Mouse (Mus musculus) liver, embryonic 14.5 days (tissue): ENCODE measurements at regions not wholly inside any gene's neighbourhood (a gene's known extent, or its start where the extent isn't known, plus 50 kb on each side); places are given as distances from the start of the nearest gene placed in this dataset.

Experiments
- ATAC-seq: fragments of 200-750 bp; cut with Nextera tagmentation; 2 replicates; pipeline ENCODE4 v1.8.0; 2017; ENCODE audit warnings: moderate number of reproducible peaks, mild to moderate bottlenecking, moderate library complexity; ENCODE audit not compliant: insufficient read depth
- DNase-seq, 3 experiments: peaks; one replicate each; pipeline ENCODE4 v3.0.0-alpha.2; 2012 to 2013; ENCODE audit warnings: low read depth in 3 of 3, low spot score in 3 of 3
- H3K27ac ChIP-seq: fragments of 300-500 bp; sonication (generic); 2 replicates; pipeline ENCODE4 v1.5.1; 2014; ENCODE audit warnings: moderate library complexity, mild to moderate bottlenecking, control low read depth, inconsistent platforms
- H3K27me3 ChIP-seq: fragments of 300-500 bp; sonication (generic); 2 replicates; pipeline ENCODE4 v1.6.1; 2014; ENCODE audit warnings: mild to moderate bottlenecking, low read length, moderate library complexity; ENCODE audit not compliant: control insufficient read depth, insufficient read depth
- H3K36me3 ChIP-seq: fragments of 300-500 bp; sonication (generic); replicated peaks from 2 replicates; pipeline ENCODE4 v1.6.1; 2014; ENCODE audit warnings: low read depth; ENCODE audit not compliant: control insufficient read depth, insufficient read depth
- H3K4me1 ChIP-seq, 2 experiments: fragments of 200-500 bp in 1 of 2; fragments of 300-500 bp in 1 of 2; sonication (generic) in 1 of 2; replicated peaks; 2 replicates each; pipeline ENCODE4 v1.6.1; 2012 to 2014; ENCODE audit warnings: antibody characterized with exemption in 1 of 2, inconsistent platforms in 1 of 2, low read length in 1 of 2; ENCODE audit not compliant: control insufficient read depth in 2 of 2, insufficient read depth in 2 of 2
- H3K4me2 ChIP-seq: fragments of 300-500 bp; sonication (generic); 2 replicates; pipeline ENCODE4 v1.6.1; 2014; ENCODE audit warnings: low read depth, mild to moderate bottlenecking, control low read depth, moderate library complexity
- H3K4me3 ChIP-seq, 2 experiments: fragments of 200-500 bp in 1 of 2; fragments of 300-500 bp in 1 of 2; sonication (generic) in 1 of 2; 2 replicates each; pipeline ENCODE4 v1.5.1; 2012 to 2014; ENCODE audit warnings: low read depth in 2 of 2, low read length in 2 of 2, mild to moderate bottlenecking in 2 of 2, control low read depth in 1 of 2, inconsistent platforms in 1 of 2, moderate library complexity in 1 of 2; ENCODE audit not compliant: insufficient read depth in 1 of 2
- H3K9ac ChIP-seq: fragments of 300-500 bp; sonication (generic); replicated peaks from 2 replicates; pipeline ENCODE4 v1.6.1; 2014; ENCODE audit warnings: mild to moderate bottlenecking, control low read depth, moderate library complexity
- H3K9me3 ChIP-seq: fragments of 300-500 bp; sonication (generic); 2 replicates; pipeline ENCODE4 v1.6.1; 2016; ENCODE audit warnings: low read length, mixed read lengths; ENCODE audit not compliant: control insufficient read depth
- CTCF ChIP-seq: IDR thresholded peaks from 2 replicates; pipeline ENCODE4 v1.5.1; 2016; ENCODE audit warnings: antibody characterized with exemption, low read depth, control low read depth
- EP300 ChIP-seq: IDR thresholded peaks from 2 replicates; pipeline ENCODE4 v1.6.1; 2016; ENCODE audit warnings: antibody characterized with exemption, low read depth
- WGBS: fragments of 180-500 bp; shearing (Covaris S2); extraction: QIAGEN DNeasy Blood & Tissue Kit; methylation state at CpG from one replicate; pipeline ENCODE4 v1.1.7; 2014; ENCODE audit not compliant: insufficient replicate concordance; 5-methylcytosine and 5-hydroxymethylcytosine counted together

GRCm38 (mm10) chr11:52678259-52678658 is 86.2 kb upstream of the Fstl4 start:
- ATAC-seq (no peak), DNase-seq (no peak)
- H3K4me2 ChIP-seq, result no peak overlapping the region
- no peaks in the 10 kb centered on the region for H3K27me3 ChIP-seq
- no peak overlapping the region for H3K9ac ChIP-seq
- no peaks in the 10 kb centered on the region for H3K36me3 ChIP-seq
- H3K9me3 ChIP-seq, result no peaks in the 10 kb centered on the region
- TF ChIP-seq EP300, result no peak
- no peak for TF ChIP-seq CTCF
- no peak overlapping the region for H3K27ac ChIP-seq
- H3K4me1 ChIP-seq, result no peaks in the 10 kb centered on the region
- no peak overlapping the region for H3K4me3 ChIP-seq
- 63% methylated on average over 4 of the region's 4 CpGs for WGBS

DNA sequence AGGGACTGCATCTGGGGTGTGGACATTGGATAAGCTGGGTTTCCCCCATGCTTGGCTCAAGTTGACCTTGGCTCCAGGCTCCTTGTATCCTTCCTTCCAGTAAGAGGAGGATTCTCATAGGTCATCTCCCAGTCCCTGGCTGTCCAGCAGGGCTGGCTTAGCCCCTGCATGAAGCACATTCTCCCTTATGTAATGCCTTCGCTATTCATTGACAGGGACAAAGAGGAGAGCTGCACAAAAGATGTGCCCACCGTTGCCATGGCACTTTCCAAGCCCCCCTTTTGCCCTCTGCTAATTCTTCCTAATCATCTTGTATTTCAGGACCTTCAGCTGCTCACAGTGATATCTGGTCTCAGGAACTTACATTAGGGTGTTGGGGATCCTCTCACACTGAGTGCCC is 79.0 kb upstream of the Fstl4 start:
- no peak for ATAC-seq
- Histone ChIP-seq H3K27me3 (no peaks in the 10 kb centered on the region), H3K4me2 (no peak overlapping the region), H3K9ac (no peak overlapping the region), H3K4me3 (no peak overlapping the region), H3K36me3 (no peaks in the 10 kb centered on the region), H3K27ac (no peak overlapping the region), H3K9me3 (no peaks in the 10 kb centered on the region), H3K4me1 (no peaks in the 10 kb centered on the region)
- 53% methylated on average over 2 of the region's 2 CpGs for WGBS
- TF ChIP-seq CTCF, result no peak
- no peak for TF ChIP-seq EP300
- DNase-seq, result no peak

DNA sequence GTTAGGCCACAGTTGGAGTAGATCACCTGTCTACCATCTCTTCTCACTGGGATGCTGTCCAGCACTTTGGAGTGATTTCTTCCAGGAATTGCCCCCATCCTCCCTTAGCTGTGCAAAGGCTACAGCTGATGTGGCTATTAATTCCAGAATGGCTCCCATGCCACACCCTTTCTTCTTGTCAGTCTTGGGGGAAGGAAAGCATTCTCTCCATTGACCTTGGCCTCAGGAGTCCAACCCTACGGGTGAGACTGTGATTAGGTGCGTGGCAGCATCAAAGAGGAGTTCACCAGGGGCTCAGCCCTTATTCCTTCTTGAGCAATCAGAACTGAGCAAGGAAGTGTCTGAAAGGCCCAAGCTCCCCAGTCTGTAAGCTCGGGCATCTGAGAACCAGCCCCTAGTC is 71.7 kb upstream of the Fstl4 start:
- H3K9me3 ChIP-seq, result no peaks in the 10 kb centered on the region
- no peak overlapping the region for H3K4me3 ChIP-seq
- ATAC-seq (no peak), DNase-seq (no peak)
- no peaks in the 10 kb centered on the region for H3K27me3 ChIP-seq
- 50% methylated on average over 3 of the region's 3 CpGs for WGBS
- H3K4me2 ChIP-seq, result no peak overlapping the region
- no peak overlapping the region for H3K27ac ChIP-seq
- TF ChIP-seq CTCF (no peak), EP300 (no peak)
- no peaks in the 10 kb centered on the region for H3K36me3 ChIP-seq
- no peak overlapping the region for H3K9ac ChIP-seq
- no peaks in the 10 kb centered on the region for H3K4me1 ChIP-seq

GRCm38 (mm10) chr11:52701682-52702081 is 62.8 kb upstream of the Fstl4 start:
- no peak for ATAC-seq
- no peaks in the 10 kb centered on the region for H3K9me3 ChIP-seq
- no peaks in the 10 kb centered on the region for H3K27me3 ChIP-seq
- DNase-seq, result no peak
- H3K27ac ChIP-seq, result no peak overlapping the region
- no peak overlapping the region for H3K4me3 ChIP-seq
- H3K9ac ChIP-seq, result no peak overlapping the region
- 64% methylated on average over 10 of the region's 10 CpGs for WGBS
- no peak overlapping the region for H3K4me2 ChIP-seq
- no peak for TF ChIP-seq CTCF
- no peaks in the 10 kb centered on the region for H3K4me1 ChIP-seq
- no peaks in the 10 kb centered on the region for H3K36me3 ChIP-seq

DNA sequence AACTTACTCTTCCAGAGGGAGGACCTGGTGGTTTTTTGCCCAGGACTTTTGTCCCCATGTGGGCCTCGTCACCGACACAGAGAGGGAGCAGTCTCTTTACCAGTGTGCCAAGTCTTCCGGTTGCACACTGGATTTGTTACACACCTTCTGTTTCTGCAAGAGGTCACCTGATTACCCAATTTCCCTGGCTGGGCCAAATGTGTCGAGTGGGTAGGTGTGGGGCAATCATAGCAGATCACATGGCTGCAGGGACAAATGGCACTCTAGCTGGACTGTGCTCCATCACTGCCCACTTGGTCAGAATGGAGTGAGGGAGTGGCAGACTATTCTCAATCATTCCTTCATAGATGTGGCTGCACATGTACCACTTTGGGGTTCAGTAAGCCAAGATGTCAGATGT is 61.0 kb upstream of the Fstl4 start:
- Histone ChIP-seq H3K4me2 (no peak overlapping the region), H3K27ac (no peak overlapping the region), H3K4me1 (no peaks in the 10 kb centered on the region), H3K9ac (no peak overlapping the region), H3K9me3 (no peaks in the 10 kb centered on the region), H3K27me3 (no peaks in the 10 kb centered on the region), H3K4me3 (no peak overlapping the region), H3K36me3 (no peaks in the 10 kb centered on the region)
- ATAC-seq (no peak), DNase-seq (no peak)
- WGBS, result 64% methylated on average over 4 of the region's 4 CpGs
- TF ChIP-seq CTCF, result no peak
